Mouse (Mus musculus): ENCODE results near the gene Otud3. TPM values are rescaled to one million over a fixed set of nuclear protein-coding genes. Genes with fewer than 3 reads are reported as not detected.

The Otud3 gene
- polyA plus RNA-seq, 1 experiment from 2014 or later = 3.3 TPM

- Histone ChIP-seq H3K4me2 (ENCODE audit: low read depth, low read length) (no peak overlapping the region), H3K4me3 (ENCODE audit: low read depth, low read length) (no peak overlapping the region), H3K36me3 (ENCODE audit: control insufficient read depth, insufficient read depth, low read length) (no peaks in the 10 kb centered on the region), H3K27me3 (ENCODE audit: control insufficient read depth, insufficient read depth, low read length) (no peaks in the 10 kb centered on the region), H3K9me3 (ENCODE audit: control insufficient read depth, low read length) (no peaks in the 10 kb centered on the region), H3K4me1 (ENCODE audit: control insufficient read depth, insufficient read depth, low read length) (no peaks in the 10 kb centered on the region), H3K9ac (replicated peaks; ENCODE audit: low read depth, low read length) (no peak overlapping the region), H3K27ac (ENCODE audit: low read depth, low read length) (no peak overlapping the region)
- WGBS = 75% methylated on average over 6 of the region's 6 CpGs
- no peak for ATAC-seq (ENCODE audit: low read depth)
Measured at GRCm38 (mm10) chr4:138852961-138853360, 60.8 kb downstream of the Otud3 start.

- Histone ChIP-seq H3K4me1 (ENCODE audit: control insufficient read depth, insufficient read depth, low read length) (no peaks in the 10 kb centered on the region), H3K9me3 (ENCODE audit: control insufficient read depth, low read length) (no peaks in the 10 kb centered on the region), H3K36me3 (ENCODE audit: control insufficient read depth, insufficient read depth, low read length) (no peaks in the 10 kb centered on the region), H3K4me3 (ENCODE audit: low read depth, low read length) (no peak overlapping the region), H3K27ac (ENCODE audit: low read depth, low read length) (no peak overlapping the region), H3K27me3 (ENCODE audit: control insufficient read depth, insufficient read depth, low read length) (no peaks in the 10 kb centered on the region), H3K4me2 (ENCODE audit: low read depth, low read length) (no peak overlapping the region), H3K9ac (replicated peaks; ENCODE audit: low read depth, low read length) (no peak overlapping the region)
- 3% methylated on average over 4 of the region's 4 CpGs for WGBS
- ATAC-seq (ENCODE audit: low read depth) = peak; percentile 51; the same call in 1 of the 2 replicates
Measured at GRCm38 (mm10) chr4:138851463-138851862, 62.3 kb downstream of the Otud3 start.

Other genes with a start within 250 kb of the Otud3 start
- 0.35 and 0.49 TPM in 2 replicates for gene Pla2g2c, start 189.2 kb downstream of the Otud3 start, polyA plus RNA-seq (2014; fragmentation: Nextera tagmentation; extraction: Ambion mirVana)
- 2.7 and 3.0 TPM in 2 replicates for gene Ubxn10, start 176.8 kb downstream of the Otud3 start, polyA plus RNA-seq (2014; fragmentation: Nextera tagmentation; extraction: Ambion mirVana)
- gene Pla2g2f, start 156.3 kb downstream of the Otud3 start, polyA plus RNA-seq (2014; fragmentation: Nextera tagmentation; extraction: Ambion mirVana) = not detected in 2 replicates
- 1.6 and 2.6 TPM in 2 replicates for gene Pla2g2d, start 138.2 kb downstream of the Otud3 start, polyA plus RNA-seq (2014; fragmentation: Nextera tagmentation; extraction: Ambion mirVana)
- gene Pla2g5, start 50.5 kb downstream of the Otud3 start, polyA plus RNA-seq (2014; fragmentation: Nextera tagmentation; extraction: Ambion mirVana) = 0.35 TPM in 1 of 2 replicates, not detected in the other
- not detected in 2 replicates for gene Gm13030, start 40.0 kb downstream of the Otud3 start, polyA plus RNA-seq (2014; fragmentation: Nextera tagmentation; extraction: Ambion mirVana)
- gene Pla2g2e, start 36.0 kb downstream of the Otud3 start, polyA plus RNA-seq (2014; fragmentation: Nextera tagmentation; extraction: Ambion mirVana) = not detected in 2 replicates
- gene Rnf186, start 53.2 kb upstream of the Otud3 start, polyA plus RNA-seq (2014; fragmentation: Nextera tagmentation; extraction: Ambion mirVana) = not detected in 2 replicates
- 1.1 TPM in 2 replicates for gene Tmco4, start 58.9 kb upstream of the Otud3 start, polyA plus RNA-seq (2014; fragmentation: Nextera tagmentation; extraction: Ambion mirVana)
- 0.52 and 1.4 TPM in 2 replicates for gene Htr6, start 161.6 kb upstream of the Otud3 start, polyA plus RNA-seq (2014; fragmentation: Nextera tagmentation; extraction: Ambion mirVana)
- gene Nbl1, start 179.0 kb upstream of the Otud3 start, polyA plus RNA-seq (2014; fragmentation: Nextera tagmentation; extraction: Ambion mirVana) = 26.3 and 55.9 TPM in 2 replicates
- 415 and 417 TPM in 2 replicates for gene Minos1, start 217.2 kb upstream of the Otud3 start, polyA plus RNA-seq (2014; fragmentation: Nextera tagmentation; extraction: Ambion mirVana)